Mouse (Mus musculus) testis, adult 2 months (tissue): Measurements from ENCODE around the gene Apba1.

Experiments used
- CTCF ChIP-seq: fragments of 200-500 bp; IDR thresholded peaks from 2 replicates; pipeline ENCODE4 v1.5.1; 2012; ENCODE audit warnings: low read depth, mild to moderate bottlenecking, inconsistent platforms, low read length, moderate library complexity; ENCODE audit not compliant: control insufficient read depth, insufficient read depth, insufficient replicate concordance
- POLR2A ChIP-seq: fragments of 200-500 bp; IDR thresholded peaks from 2 replicates; pipeline ENCODE4 v1.6.1; 2012; ENCODE audit warnings: low read depth, mild to moderate bottlenecking, inconsistent platforms, low read length, moderate library complexity; ENCODE audit not compliant: control insufficient read depth

- no peak for TF ChIP-seq CTCF
- no peak for TF ChIP-seq POLR2A
Observed at GRCm38 (mm10) chr19:23834721-23835120, 76.0 kb downstream of the Apba1 start.
